Mouse (Mus musculus) heart, embryonic 14.5 days (tissue): ENCODE results near the gene Gm26602. TPM values are rescaled to one million over a fixed set of nuclear protein-coding genes. Genes with fewer than 3 reads are reported as not detected.

ENCODE experiments used
- ATAC-seq: fragments of 200-750 bp; cut with Nextera tagmentation; 2 replicates; pipeline ENCODE4 v1.8.0; 2017; ENCODE audit warnings: low read depth, moderate TSS enrichment; ENCODE audit not compliant: insufficient number of reproducible peaks, insufficient read depth, low FRiP score
- H3K27ac ChIP-seq, 2 experiments: fragments of 200-500 bp in 1 of 2; fragments of 300-500 bp in 1 of 2; sonication (generic) in 1 of 2; replicated peaks in 1 of 2; 2 replicates each; pipeline ENCODE4 v1.5.1; 2012 to 2014; ENCODE audit warnings: low read depth in 2 of 2, low read length in 2 of 2, control low read depth in 1 of 2, mild to moderate bottlenecking in 1 of 2, mixed read lengths in 1 of 2; ENCODE audit not compliant: control insufficient read depth in 1 of 2, insufficient read depth in 1 of 2
- H3K27me3 ChIP-seq: fragments of 300-500 bp; sonication (generic); 2 replicates; pipeline ENCODE4 v1.6.1; 2014; ENCODE audit warnings: mild to moderate bottlenecking, low read length, control low read depth; ENCODE audit not compliant: control insufficient read depth, insufficient read depth
- H3K36me3 ChIP-seq: fragments of 300-500 bp; sonication (generic); 2 replicates; pipeline ENCODE4 v1.6.1; 2014; ENCODE audit warnings: mild to moderate bottlenecking, control low read depth, low read length, mixed read lengths; ENCODE audit not compliant: control insufficient read depth, insufficient read depth
- H3K4me1 ChIP-seq, 2 experiments: fragments of 200-500 bp in 1 of 2; fragments of 300-500 bp in 1 of 2; sonication (generic) in 1 of 2; 2 replicates each; pipeline ENCODE4 v1.6.1; 2012 to 2014; ENCODE audit warnings: low read length in 2 of 2, control low read depth in 1 of 2, mixed read lengths in 1 of 2; ENCODE audit not compliant: control insufficient read depth in 2 of 2, insufficient read depth in 2 of 2
- H3K4me2 ChIP-seq: fragments of 300-500 bp; sonication (generic); 2 replicates; pipeline ENCODE4 v1.6.1; 2014; ENCODE audit warnings: mild to moderate bottlenecking, low read length
- H3K4me3 ChIP-seq, 2 experiments: fragments of 200-500 bp in 1 of 2; fragments of 300-500 bp in 1 of 2; sonication (generic) in 1 of 2; 2 replicates each; pipeline ENCODE4 v1.5.1; 2012 to 2014; ENCODE audit warnings: low read length in 2 of 2, mild to moderate bottlenecking in 2 of 2, control low read depth in 1 of 2, low read depth in 1 of 2, moderate library complexity in 1 of 2; ENCODE audit not compliant: control insufficient read depth in 1 of 2, insufficient read depth in 1 of 2
- H3K9ac ChIP-seq: fragments of 300-500 bp; sonication (generic); 2 replicates; pipeline ENCODE4 v1.6.1; 2014; ENCODE audit warnings: mild to moderate bottlenecking, low read length
- H3K9me3 ChIP-seq: fragments of 300-500 bp; sonication (generic); 2 replicates; pipeline ENCODE4 v1.6.1; 2016; ENCODE audit warnings: low read length, control low read depth; ENCODE audit not compliant: control insufficient read depth
- WGBS: fragments of 180-500 bp; shearing (Covaris S2); extraction: QIAGEN DNeasy Blood & Tissue Kit; methylation state at CpG from one replicate; pipeline ENCODE4 v1.1.7; 2014; 5-methylcytosine and 5-hydroxymethylcytosine counted together
- polyA plus RNA-seq: library from polyadenylated mRNA; unstranded; fragments of >200 nt; fragmentation: Nextera tagmentation; extraction: Ambion mirVana; gene quantifications from 2 replicates; pipeline ENCODE4 v1.2.1, GENCODE M21; 2014

Gm26602 gene
- polyA plus RNA-seq = 4.6 TPM in 1 of 2 replicates, not detected in the other

DNA sequence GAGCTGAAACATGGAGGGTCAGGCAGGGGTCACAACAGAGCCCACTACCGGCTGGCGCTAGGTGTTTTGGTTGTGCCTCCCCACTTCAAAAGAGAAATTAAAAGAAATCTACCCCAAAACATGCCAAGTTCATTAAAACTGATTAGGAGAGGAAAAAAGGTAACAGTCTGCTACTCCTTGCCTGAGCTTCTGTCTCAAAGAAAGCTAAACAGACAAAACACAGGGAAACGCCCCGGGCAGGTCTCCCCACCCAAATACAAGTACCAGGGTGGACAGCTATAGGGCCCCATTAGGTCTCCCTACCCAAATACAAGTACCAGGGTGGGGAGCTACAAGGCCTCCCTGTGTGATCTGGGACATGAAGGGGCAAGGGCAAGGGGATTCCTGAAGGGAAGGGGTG lies at the start of gene Gm26602:
Gm26602 (plus strand) TSS at position 301 of the 400 bp plus-strand sequence.
- no peak for ATAC-seq
- Histone ChIP-seq H3K9ac (no peak within 1 kb of the TSS), H3K4me2 (no peak within 1 kb of the TSS), H3K27me3 (no peaks in the 10 kb centered on the region), H3K4me3 (no peak within 1 kb of the TSS), H3K27ac (no peak within 1 kb of the TSS), H3K36me3 (peaks cover 44% of the 10 kb centered on the region), H3K9me3 (no peaks in the 10 kb centered on the region), H3K4me1 (peaks cover 5 to 15% of the 10 kb centered on the region in 2 experiments; a peak in 3 of 4 replicates)
- 94% methylated on average over 4 of the region's 4 CpGs for WGBS

DNA sequence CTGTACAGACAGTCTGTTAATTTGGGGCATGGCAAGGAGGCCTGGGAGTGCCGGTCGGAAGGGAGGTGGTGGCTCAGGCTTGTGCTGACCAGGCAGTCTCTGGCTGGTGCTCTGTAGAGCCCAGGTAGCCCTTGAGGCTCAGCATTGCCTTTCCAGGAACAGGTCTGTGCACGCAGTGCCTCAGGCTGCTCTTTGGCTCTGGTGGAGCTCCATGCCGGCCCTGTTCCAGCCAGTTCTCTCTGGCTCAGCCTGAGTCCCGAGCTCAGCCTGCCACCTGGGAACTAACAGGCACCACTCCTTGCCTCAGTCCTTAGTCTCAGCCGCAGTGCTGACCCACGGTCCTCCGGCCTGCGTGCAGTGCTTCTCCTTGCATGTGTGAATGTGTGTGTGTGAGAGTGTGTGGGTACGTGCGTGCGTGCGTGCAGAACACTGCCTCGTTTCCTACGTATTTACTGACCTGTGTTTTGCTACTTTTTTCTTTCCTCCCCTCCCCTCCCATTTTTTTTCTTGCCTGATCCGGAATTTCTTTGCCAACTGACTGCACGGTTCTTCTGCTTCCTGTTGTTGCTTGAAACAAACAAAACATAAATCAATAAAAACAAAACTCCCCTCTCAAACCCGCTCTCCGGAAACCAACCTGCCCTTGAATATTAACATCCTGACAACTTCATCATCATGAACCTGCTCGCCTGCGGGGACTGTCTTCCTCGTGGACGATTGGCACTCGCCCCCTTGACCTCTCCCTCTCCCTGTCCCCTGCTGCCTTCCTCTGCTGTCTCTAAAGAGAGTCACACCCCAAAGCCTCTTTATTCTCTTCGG lies 49.2 kb upstream of the Gm26602 start:
- Histone ChIP-seq H3K4me1 (peaks cover 28 to 54% of the 10 kb centered on the region in 2 experiments), H3K4me2 (no peak overlapping the region), H3K9me3 (no peaks in the 10 kb centered on the region), H3K27ac (no peak overlapping the region), H3K36me3 (peaks cover 85% of the 10 kb centered on the region), H3K27me3 (no peaks in the 10 kb centered on the region), H3K9ac (no peak overlapping the region), H3K4me3 (no peak overlapping the region)
- 83% methylated on average over 25 of the region's 25 CpGs for WGBS
- no peak for ATAC-seq

DNA sequence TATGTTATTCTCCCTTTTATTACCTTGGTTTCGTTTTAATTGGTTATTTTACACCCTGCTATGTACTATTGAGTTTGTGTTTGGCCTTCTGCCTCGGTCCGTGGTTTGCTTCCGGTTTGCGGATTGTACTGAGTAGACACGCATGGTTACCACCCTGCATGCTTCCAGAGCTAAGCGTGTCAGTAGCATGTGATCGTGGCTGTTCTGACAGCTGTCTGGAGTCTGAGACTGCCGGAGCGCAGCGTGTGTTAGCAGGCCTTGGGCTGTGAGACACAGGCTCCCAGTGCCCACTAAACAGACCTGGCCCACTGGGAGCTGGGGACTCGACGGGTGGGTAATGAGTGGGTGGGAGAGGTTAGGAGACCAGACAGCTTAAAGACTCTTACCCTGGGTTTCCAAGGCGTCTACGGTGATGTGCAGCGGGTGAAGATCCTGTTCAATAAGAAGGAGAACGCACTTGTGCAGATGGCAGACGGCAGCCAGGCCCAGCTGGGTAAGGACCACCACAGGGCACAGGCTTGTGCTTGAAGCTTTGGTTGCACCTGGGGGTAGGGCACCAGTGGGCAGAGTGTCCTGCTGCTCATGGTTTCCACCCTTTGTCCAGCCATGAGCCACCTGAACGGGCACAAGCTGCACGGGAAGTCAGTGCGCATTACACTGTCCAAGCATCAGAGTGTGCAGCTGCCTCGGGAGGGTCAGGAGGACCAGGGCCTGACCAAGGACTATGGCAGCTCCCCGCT lies 48.4 kb upstream of the Gm26602 start:
- Histone ChIP-seq H3K9me3 (no peaks in the 10 kb centered on the region), H3K4me1 (peaks cover 20 to 46% of the 10 kb centered on the region in 2 experiments), H3K4me3 (no peak overlapping the region), H3K9ac (no peak overlapping the region), H3K27ac (no peak overlapping the region), H3K4me2 (no peak overlapping the region), H3K27me3 (no peaks in the 10 kb centered on the region), H3K36me3 (peaks cover 77% of the 10 kb centered on the region)
- ATAC-seq = no peak
- 91% methylated on average over 23 of the region's 23 CpGs for WGBS

DNA sequence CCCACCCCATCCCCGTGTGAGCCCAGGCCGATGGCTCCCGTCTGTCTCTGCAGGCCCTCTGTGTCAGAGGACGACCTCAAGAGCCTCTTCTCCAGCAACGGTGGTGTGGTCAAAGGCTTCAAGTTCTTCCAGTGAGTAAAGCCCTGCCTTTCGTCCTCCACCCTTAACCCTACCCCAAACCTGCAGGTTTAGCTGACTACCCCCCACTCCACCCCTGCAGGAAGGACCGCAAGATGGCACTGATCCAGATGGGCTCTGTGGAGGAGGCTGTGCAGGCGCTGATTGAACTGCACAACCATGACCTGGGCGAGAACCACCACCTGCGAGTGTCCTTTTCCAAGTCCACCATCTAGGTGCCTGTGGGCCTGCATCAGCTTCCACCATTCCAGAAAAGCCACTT lies 47.7 kb upstream of the Gm26602 start:
- H3K4me2 ChIP-seq = no peak overlapping the region
- WGBS = 66% methylated on average over 10 of the region's 10 CpGs
- ATAC-seq = no peak
- peaks cover 13 to 39% of the 10 kb centered on the region in 2 experiments for H3K4me1 ChIP-seq
- peaks cover 70% of the 10 kb centered on the region for H3K36me3 ChIP-seq
- no peaks in the 10 kb centered on the region for H3K27me3 ChIP-seq
- H3K4me3 ChIP-seq = no peak overlapping the region
- H3K9me3 ChIP-seq = no peaks in the 10 kb centered on the region
- no peak overlapping the region for H3K27ac ChIP-seq
- no peak overlapping the region for H3K9ac ChIP-seq

DNA sequence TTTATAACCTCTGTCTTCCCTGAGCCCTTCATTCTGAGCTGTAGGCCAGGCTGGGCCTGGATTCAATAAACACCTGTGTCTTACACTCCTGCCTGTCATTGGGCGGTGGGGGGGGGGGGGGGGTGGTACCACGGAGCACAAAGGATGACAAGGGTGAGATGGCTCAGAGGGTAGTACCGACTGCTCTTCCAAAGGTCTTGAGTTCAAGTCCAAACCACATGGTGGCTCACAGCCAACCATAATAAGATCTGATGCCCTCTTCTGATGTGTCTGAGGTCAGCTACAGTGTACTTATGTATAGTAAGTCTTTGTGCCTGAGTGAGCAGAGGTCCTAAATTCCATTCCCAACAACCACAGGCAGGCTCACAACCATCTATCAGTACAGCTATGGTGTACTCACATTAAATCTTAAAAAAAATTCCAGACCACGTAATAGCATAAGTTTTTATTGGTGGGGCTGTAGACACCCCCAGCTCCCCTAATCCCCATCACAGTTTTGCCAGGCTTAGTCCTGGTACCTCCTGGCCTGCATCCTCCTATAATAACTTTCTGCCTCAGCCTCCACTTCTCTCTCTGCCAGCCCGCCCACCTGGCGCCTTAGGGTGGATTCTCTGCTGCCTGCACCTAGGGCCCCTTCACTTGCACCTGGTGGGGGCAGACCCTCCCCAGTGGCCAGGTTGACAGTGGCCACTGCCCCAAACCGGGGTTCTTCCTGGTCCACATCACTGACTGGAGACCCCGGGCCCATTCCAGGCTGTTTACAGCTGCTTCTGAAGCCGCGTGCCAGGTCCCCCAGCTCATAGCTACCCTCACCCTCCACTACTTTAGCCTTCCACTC lies 46.1 kb upstream of the Gm26602 start:
- Histone ChIP-seq H3K4me1 (peaks cover 0 to 23% of the 10 kb centered on the region in 2 experiments; a peak in 3 of 4 replicates), H3K27ac (no peak overlapping the region), H3K9me3 (no peaks in the 10 kb centered on the region), H3K9ac (no peak overlapping the region), H3K27me3 (no peaks in the 10 kb centered on the region), H3K36me3 (peaks cover 58% of the 10 kb centered on the region), H3K4me2 (no peak overlapping the region), H3K4me3 (no peak overlapping the region)
- 49% methylated on average over 10 of the region's 10 CpGs for WGBS
- peak; percentile 14; the same call in 1 of the 2 replicates for ATAC-seq

DNA sequence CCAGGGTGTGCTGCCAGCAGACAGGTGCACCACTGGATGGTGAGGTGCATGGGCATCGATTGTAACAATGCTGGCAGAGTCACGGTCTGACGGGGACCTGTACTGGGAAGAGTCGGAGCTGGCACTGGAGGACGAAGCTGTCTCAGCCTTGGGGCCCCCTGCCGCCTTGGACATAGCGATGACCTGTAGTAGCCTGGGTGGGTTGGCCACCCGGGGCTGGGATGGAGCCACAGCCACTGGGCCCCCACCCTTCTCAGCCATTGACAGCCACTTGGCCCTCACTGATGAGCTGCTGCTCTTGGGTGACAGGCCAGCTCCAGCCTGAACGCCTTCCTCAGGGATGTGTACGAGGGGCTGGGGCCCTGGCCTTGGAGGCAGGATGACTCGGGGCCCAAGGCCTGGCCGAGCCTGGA lies 45.5 kb upstream of the Gm26602 start:
- Histone ChIP-seq H3K9ac (peak overlapping the region; percentile 8; the same call in 1 of the 2 replicates), H3K4me1 (peaks cover 0 to 16% of the 10 kb centered on the region in 2 experiments; a peak in 3 of 4 replicates), H3K27me3 (no peaks in the 10 kb centered on the region), H3K4me2 (no peak overlapping the region), H3K27ac (peak overlapping the region in 1 of 2 experiments; percentile 37; a peak in 2 of 4 replicates), H3K36me3 (peaks cover 52% of the 10 kb centered on the region), H3K4me3 (no peak overlapping the region), H3K9me3 (no peaks in the 10 kb centered on the region)
- peak; percentile 21; the same call in 1 of the 2 replicates for ATAC-seq
- WGBS = 47% methylated on average over 12 of the region's 12 CpGs

DNA sequence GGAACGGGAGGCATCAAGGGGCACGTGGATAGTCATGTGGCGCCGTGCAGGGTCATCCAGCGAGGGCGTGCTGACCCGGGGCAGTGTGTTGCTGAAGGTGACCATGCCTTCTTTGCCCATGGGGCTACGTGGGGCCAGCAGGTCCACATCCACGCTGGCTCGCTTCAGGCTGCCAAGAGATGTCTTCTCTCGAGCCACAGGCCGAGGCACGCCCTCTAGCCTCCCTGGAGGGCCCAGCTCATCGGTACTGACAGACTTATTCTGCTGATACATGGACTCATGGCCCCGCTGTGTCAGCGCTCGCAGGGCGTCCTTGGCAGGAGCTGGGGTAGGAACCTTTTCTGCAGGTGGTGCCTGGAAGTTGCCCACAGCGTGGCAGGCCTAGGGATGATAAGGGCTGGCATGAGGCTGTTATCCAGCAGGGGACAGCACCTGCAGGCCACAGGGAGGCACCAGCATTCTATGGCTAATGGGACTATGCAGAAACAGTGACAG lies 44.8 kb upstream of the Gm26602 start:
- Histone ChIP-seq H3K27me3 (no peaks in the 10 kb centered on the region), H3K9ac (no peak overlapping the region), H3K9me3 (no peaks in the 10 kb centered on the region), H3K27ac (peak overlapping the region in 1 of 2 experiments; percentile 37; a peak in 1 of 4 replicates), H3K4me2 (no peak overlapping the region), H3K4me1 (peaks cover 0 to 15% of the 10 kb centered on the region in 2 experiments; a peak in 3 of 4 replicates), H3K36me3 (peaks cover 45% of the 10 kb centered on the region), H3K4me3 (no peak overlapping the region)
- peak; percentile 24; the same call in 1 of the 2 replicates for ATAC-seq
- WGBS = 57% methylated on average over 19 of the region's 19 CpGs
